8 mouse cellular contexts compared by ENCODE assay signal in the genomic region with DNA sequence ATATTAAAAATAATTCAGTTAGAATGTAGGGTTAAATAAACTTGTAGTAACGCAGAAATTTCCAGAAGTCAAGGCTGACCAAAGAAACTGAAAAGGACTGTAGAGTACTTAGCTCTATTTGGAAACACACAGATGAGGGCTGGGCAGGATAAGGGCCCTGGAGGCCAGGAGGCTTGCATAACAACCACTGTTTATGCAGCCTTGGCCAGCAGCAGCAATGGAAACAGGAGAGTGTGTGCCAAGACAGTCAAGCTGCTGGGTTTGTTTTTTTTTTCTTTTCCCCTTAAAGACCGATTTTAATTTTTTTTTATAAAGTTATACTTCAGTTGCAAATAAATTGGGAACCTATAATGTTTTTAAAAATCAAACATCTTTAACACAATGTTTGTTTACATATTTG. TPM values are rescaled to one million over a fixed set of nuclear protein-coding genes. Genes with fewer than 3 reads are reported as not detected.
DNase-seq lines count a peak whose midpoint lies in the region.

No protein-coding gene starts in this region.

- peak; percentile 44 for DNase-seq in layer of hippocampus, adult 11-12 months (ENCODE audit: low spot score)
- DNase-seq in layer of hippocampus, adult 9-10 months (ENCODE audit: low spot score): no peak
- peak; percentile 89 for DNase-seq in adrenal gland, adult 2 months
- peak; percentile 37 to 49 for DNase-seq in cerebellum, postnatal 36 days
- DNase-seq in heart, postnatal 14 days: peak; percentile 81 to 85
- DNase-seq in lung, postnatal 14 days: peak; percentile 86
- DNase-seq in spleen, adult 18-20 months: no peak
- DNase-seq in spleen, postnatal 14 days (ENCODE audit: low spot score in 2 of 2): no peak

- intact Hi-C loops in heart, postnatal 14 days (cut with DNase I): no loop called here

RNA-seq across cellular contexts. Expression of gene Tes3-ps, which starts 13.1 kb away (rescaled TPM):
- 1 to 10 TPM; 1.2 to 1.5 TPM for total RNA-seq in adrenal gland, adult 2 months (2021)
- not detected in 2 replicates for polyA plus RNA-seq in adrenal gland, adult 2 months (2012; rRNA removed)
- total RNA-seq in heart, postnatal 14 days (2021): 1 to 10 TPM; 1.2 to 1.4 TPM

RNA-seq across cellular contexts. Expression of gene Ecm2, which starts 24.6 kb away (rescaled TPM):
- 1 to 10 TPM; 7.2 to 9.5 TPM for total RNA-seq in adrenal gland, adult 2 months (2021)
- 0.54 and 0.65 TPM in 2 replicates for polyA plus RNA-seq in adrenal gland, adult 2 months (2012; rRNA removed)
- total RNA-seq in heart, postnatal 14 days (2021): 10 to 100 TPM; 16.4 to 19.1 TPM

RNA-seq across cellular contexts. Expression of gene Ippk, which starts 59.0 kb away (rescaled TPM):
- total RNA-seq in adrenal gland, adult 2 months (2021): 10 to 100 TPM; 27.0 to 38.3 TPM
- 6.8 and 8.4 TPM in 2 replicates for polyA plus RNA-seq in adrenal gland, adult 2 months (2012; rRNA removed)
- 1 to 10 TPM; 7.1 to 7.4 TPM for total RNA-seq in heart, postnatal 14 days (2021)

Comparison
In these comparisons a context has a peak if more than half of its experiments do, and no peak if none do; other contexts are left out.
1. DNase-seq: peak in layer of hippocampus, adult 11-12 months (single experiment), adrenal gland, adult 2 months (single experiment), cerebellum, postnatal 36 days (2 of 2), heart, postnatal 14 days (2 of 2) and lung, postnatal 14 days (single experiment); none in layer of hippocampus, adult 9-10 months (single experiment), spleen, adult 18-20 months (0 of 2) and spleen, postnatal 14 days (0 of 2).